Mouse (Mus musculus) neural tube, embryonic 10.5 days (tissue): ENCODE measurements around the gene Capn12.
A peak's percentile ranks its signal among the peaks of the same experiment; 100 is the strongest.
"Not testable (repeated sequence)": the region's sequence is repeated elsewhere in the genome, so short reads cannot be mapped to it uniquely, and the experiment has no call there.

Experiments used
- DNase-seq: peaks from one replicate; pipeline ENCODE4 v3.0.0-alpha.2; 2017; ENCODE audit warnings: low spot score; ENCODE audit errors: extremely low spot score

Gene Capn12

DNA sequence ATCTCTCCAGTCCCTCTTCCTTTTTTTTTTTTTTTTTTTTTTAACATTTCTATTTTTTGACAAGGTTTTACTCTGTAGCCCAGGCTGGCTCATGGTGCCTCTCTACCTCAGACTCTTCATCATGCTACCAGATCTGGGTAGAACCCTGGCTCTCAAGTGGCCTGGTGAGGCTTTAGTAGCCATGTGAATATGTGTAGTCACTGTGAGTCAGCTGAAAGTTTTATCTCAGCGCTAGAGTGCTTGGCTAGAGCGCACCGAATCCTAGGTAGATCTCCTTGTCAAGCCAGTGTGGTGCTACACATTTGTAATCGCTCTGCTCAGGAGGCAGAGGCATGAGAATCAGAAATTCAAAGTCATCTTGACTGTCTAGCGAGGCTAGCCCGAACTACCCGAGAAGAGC lies 4.1 kb upstream of the Capn12 start:
- no peak for DNase-seq

- DNase-seq, result no peak
Observed at GRCm38 (mm10) chr7:28877856-28878255, 3.4 kb upstream of the Capn12 start.

DNA sequence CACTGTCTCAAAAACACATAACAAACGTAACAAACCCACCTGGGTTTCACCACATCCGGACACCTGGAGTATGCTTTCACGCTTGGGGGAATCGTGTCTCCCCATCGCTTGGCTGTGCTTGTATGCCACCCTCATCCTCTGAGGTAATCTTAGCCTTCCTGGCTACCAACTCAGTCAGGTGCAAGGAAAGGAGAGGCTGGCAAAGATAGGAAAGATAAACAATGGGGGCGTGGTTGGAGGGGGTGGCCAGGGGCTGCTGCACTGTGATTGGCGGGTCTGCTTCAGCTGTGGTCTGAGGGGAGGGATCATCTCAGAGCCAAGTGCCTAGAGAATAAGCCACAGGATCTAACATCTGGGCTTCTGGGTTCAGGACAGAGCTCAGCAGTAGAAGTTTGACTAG lies 1.6 kb upstream of the Capn12 start:
- no peak for DNase-seq

DNA sequence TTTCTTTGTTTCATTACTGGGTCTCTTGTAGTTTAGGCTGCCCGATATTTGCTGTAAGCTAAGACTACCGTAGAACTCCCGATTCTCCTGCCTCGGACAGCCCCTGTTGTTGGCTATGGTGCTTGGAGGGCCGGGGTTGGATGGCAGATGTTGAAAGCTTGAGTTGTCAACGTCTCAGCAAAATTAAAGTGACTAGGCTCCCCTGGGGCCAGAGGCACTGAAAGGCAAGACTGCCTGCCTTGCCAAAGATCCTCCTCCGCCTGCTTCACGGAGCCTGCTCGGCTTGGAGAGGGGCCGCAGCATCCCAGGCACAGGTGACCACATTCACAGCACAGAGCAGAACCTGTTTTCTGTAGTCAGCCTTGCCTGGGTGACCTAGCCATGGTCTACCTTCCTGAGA lies 668 bp upstream of the Capn12 start:
- no peak for DNase-seq

DNA sequence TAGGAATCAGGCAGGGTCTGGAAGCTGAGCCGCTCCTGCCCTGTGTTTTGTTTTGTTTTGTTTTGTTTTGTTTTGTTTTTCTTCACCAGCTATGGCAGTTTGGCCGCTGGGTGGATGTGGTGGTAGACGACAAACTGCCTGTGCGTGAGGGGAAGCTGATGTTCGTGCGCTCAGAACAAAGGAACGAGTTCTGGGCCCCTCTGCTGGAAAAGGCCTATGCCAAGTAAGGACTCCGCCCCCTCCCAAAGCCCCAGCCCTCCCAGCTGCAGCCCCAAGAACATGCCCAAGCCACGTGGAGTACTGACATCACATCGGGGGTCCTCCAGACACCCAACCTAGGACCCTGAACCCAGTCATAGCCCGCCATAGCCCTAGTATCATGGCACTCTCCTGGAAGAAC lies 1.8 kb downstream of the Capn12 start:
- DNase-seq, result no peak

DNA sequence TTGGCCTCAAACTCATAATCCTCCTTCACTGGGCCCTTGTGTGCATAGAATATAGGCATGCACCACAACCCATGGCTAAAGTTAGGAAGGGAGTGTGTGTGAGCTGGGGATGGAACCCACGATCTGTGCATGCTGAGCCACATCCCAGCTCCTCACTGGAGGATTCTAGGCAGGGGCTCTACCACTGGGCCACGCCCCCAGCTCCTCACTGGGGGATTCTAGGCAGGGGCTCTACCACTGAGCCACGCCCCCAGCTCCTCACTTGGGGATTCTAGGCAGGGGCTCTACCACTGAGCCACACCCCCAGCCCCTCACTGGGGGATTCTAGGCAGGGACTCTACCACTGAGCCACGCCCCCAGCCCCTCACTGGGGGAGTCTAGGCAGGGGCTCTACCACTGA lies 2.5 kb downstream of the Capn12 start:
- not testable (repeated sequence) for DNase-seq

DNA sequence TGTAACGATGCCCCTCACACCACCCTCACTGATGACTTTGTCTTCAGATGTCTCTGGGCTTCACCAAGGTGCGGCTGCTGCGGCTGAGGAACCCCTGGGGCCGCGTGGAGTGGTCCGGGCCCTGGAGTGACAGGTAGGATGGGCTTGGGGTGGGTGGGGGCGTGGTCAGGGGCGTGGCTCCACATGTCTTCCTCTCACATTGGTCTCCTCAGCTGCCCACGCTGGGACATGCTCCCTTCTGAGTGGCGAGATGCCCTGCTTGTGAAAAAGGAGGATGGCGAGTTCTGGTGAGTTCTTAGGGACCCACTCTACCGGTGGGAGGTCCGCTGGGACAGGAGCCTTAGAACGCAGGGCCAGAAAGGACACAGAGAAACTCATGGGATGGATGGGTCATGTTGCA lies 5.3 kb downstream of the Capn12 start:
- no peak for DNase-seq

DNA sequence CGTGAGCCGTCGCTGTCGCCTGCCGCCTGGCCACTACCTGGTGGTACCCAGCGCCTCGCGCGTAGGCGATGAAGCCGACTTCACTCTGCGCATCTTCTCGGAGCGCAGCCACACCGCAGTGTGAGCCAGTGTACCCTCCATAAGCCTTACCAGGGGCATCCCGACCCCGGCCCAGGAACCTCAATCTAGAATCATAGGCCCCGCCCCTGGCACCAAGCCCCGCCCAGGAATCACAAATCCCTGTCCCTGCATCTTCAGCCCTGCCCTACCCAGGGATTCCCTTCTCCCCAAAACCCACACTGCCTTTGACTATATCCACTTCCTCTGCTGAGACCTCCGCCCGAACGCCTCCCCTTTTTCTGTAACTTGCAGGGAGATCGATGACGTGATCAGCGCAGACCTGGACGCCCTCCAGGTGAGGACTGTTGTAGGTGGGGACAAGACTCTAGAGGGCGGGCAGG lies 7.5 kb downstream of the Capn12 start:
- DNase-seq, result no peak

DNA sequence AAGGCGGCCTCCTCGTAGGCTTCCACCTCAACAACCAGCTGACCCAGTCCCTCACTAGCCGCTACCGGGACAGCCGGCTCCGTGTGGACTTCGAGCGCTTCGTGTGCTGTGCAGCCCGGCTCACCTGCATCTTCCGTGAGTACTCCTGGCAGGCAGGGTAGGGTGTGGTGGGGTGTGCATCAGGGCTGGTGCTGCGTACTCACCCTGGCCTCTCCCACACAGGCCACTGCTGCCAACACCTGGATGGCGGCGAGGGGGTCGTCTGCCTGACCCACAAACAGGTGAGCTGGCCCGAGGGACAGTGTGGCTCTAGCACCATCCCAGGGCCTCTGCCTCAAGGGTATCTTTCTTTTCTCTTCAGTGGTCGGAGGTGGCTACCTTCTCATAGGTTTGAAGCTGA lies 11.4 kb downstream of the Capn12 start:
- no peak for DNase-seq

GRCm38 (mm10) chr7:28893643-28894265 lies 12.5 kb downstream of the Capn12 start:
- peak; percentile 56 for DNase-seq

- no peak for DNase-seq
Observed at GRCm38 (mm10) chr7:28894942-28895341, 13.7 kb downstream of the Capn12 start.

DNA sequence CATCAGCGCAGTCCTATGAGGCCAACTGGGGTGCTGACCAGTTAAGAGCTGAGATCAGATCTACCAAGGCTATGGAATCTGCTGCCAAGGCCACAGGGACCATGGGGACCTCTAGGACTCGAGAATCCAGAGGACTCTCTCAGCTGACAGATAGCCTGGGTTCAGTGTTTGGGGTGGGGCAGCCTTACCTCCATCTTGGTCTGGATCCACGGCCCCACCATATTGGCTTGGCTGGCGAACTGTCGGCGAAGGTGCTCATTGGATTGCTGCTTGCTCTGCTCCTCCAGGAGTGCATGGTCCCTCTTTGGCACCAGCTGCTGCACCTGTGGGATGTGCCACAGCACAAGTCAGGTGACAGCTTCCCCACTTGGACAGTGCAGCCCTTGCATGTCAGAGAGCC lies 16.4 kb downstream of the Capn12 start:
- no peak for DNase-seq

DNA sequence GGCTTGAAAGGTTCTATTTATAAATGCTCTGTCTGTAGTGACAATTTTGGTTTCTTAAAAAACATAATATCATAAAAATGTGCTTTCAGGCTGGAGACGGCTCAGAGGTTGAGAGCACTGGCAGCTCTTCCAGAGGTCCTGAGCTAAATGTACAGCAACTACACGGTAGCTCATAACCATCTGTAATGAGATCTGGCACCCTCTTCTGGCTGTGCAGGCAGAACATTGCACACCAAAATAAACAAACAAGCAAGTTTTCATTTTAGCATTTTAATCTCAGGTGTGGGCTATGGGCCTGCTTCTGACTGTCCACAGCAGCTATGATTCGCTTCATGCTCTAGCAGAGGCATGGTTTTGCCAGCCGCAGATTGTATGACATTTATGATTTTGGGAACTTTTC lies 18.8 kb downstream of the Capn12 start:
- no peak for DNase-seq

DNA sequence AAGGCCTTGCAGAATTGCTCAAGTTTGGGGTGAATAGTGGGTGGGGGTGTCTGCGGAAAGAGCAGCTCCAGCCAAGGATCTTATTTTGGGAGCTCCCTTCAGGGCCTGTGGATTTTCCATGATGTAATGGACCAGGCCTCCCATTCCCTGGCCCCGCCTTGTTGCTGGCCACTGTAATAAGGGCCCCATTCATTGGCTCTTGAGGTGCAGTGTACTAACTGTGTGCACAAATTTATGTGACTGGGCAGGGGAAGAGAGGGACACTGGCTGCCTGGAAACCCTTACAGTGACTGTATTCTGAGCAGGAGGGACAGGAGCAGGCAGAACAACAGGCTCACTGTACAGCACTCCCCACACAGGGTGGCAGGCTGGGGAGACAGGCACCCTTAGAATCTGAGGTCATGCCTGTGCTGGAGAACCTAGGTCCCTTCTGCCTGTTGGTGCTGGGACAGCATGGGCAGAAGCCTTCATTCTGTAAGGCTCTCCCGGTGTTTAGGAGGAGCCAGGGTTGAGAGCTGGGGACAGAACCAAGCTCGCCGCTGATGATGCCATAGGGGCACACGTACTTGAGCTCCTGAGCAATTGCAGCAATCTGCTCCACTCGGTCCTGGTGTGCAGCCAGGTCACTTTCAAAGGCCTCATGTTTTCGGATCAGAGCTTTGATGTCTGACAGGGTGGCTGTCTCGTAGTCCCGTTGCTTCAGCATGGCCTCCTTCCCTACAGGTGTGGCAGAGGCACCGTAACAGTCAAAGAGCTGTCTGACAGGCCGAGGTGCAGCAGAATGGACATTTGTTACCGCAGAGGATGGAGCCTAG lies 20.3 kb downstream of the Capn12 start:
- DNase-seq, result no peak

DNA sequence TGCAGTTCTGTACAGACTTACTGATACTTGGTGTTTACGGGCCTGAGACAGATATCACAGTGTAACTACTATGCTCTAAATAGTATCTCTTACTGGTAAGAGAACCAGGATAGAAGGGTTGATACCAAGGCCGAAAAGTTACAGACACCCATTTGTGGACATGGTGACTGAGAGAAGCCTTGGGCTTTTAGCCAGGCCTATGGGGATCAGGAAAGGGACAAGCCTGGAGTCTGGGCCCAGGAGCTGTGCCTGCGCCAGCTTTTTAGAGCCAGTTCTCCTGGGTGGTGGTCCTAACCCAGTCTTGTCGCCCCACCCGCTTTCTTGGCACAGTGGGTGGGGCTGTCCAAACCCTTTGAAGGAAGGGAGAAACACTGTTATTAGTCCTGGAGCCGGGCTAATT lies 21.0 kb downstream of the Capn12 start:
- no peak for DNase-seq

DNA sequence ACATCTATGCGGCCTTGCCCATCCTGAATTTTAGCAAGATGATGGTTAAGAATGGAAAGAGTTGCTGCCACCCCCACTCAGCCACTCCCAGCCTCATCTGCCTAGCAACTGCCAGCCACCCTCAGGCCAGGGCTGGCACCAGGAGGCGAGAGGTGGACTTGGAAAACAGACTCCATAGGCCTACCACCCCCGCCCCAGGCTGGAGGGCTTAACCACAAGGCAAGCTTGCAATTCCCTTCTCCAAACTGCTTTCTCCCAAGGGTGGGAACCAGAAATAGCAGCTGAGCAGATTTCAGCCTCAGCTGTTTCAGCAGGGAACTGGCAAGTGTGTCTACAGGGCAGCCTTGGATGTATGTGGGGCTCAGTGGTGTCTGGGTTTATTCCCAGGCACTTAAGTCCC lies 21.6 kb downstream of the Capn12 start:
- no peak for DNase-seq

- no peak for DNase-seq
Observed at GRCm38 (mm10) chr7:28903778-28904177, 22.6 kb downstream of the Capn12 start.

DNA sequence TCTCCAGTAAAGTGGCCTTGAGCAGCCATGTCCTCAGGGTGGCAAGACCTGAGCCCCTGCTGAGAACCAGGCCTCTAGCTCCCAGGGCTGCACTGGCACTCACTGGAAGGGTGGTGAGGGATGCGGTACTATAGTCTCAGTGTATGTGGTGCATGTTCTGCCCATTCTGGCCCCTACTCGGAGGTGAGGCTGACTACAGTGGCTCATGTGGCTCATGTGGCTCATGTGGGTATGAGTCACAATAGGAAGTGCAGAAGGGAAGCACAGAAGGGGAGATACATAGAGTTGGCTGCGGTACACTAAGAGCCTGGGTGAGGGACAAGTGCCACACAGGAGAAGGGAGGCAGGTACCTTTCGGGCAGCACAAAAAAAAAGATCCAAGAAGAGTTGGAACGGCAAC lies 26.0 kb downstream of the Capn12 start:
- no peak for DNase-seq

DNA sequence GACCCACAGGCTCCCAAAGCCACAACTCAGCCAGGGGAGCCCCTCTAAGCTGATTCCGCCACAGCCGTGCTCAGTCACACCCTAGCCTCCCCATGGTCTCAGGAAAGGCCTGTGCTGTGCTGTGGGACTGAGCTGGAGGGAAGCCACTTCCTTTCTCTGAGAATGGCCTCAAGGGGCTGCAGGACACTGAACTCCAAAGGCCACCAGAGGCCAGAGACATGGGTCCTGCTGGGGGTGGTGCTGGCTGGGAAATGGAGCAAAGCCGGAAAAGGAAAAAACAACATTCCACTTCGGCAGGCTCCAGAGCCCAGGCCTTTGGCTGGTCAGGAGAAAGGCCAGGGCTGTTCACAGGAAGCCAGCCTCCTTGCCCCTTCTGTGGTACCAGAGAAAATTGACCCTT lies 30.4 kb downstream of the Capn12 start:
- DNase-seq, result no peak

DNA sequence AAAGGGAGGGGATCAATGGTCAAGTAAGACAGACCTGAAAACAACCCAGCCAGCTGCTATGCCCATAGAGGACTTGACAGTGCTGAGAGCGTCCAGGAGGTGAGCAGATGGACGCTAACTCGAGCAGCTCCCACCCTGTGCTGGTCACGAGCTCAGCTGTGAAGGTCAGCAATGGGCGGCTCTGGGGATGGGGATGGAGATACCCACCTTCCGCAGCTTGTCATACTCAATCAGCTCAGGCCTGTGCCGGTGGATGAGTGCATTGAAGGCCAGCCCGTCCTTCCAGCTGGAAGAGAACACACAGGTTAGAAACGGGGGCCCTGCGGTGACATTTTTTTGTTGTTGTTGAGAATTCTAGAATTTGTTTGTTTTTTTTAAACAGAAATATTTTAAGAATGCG lies 31.9 kb downstream of the Capn12 start:
- no peak for DNase-seq

DNA sequence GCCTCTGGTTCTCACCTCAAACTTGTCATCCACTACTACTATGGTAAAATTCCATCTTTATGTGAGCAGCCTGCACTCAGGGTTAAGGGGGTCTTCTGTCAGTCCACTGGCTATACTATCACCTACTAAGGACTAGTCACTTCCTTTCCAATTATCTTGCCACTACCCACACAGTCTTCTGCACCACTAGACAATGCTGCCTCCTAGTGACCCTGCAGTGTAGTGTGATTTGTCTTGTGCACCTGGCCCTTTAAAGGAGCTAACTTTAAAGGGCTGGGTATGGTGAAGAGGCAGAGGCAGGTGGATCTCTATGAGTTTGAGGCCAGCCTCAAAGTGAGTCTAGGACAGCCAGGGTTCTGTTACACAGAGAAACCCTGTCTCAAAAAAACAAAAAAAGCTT lies 35.3 kb downstream of the Capn12 start:
- DNase-seq, result no peak

DNA sequence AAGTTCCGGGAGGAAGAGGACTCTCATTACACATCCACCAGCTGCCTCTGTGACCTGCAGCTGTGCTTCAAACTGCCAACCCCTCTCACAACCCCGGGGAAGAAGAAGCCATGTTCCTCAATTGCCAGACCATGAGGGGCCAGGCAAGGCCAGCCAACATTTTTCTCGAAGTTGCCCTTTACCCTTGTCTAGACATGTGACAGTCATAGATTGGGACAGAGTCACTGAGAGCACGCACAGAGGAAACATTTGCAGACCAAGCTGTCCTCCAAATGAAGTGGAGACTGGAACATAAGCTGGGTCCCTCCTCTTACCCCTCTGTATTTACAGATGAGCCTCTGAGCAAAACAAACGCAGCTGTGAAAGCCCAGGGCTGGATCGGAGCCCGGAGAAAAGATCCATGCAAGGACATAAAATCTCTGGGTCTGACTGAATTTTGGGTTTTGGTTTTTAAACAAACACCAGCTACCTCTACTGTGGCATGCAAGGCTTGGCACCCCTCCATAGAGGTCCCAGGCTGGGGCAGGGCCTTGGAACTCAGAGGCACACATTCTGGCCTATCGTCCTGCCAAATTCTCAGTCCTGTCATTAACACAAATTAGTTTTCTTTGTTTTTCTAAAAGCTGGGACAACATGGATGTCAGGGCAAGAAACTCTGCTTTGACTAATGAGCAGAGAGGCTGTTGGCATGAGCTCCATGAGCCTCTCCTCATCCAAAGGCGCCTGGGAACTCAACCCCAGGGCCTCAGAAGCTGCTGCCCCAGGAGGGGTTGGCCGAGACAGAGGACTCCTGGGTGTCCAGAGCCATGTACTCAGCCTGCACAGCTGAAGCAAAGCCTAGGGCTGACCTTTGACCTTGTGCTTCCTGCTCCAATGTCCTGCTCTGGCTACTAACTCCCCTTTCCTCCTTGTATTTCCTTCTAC lies 36.5 kb downstream of the Capn12 start:
- no peak for DNase-seq
